Mouse (Mus musculus) bone marrow, adult 2 months (tissue): ENCODE results near the gene Grwd1. TPM values are rescaled to one million over a fixed set of nuclear protein-coding genes. Genes with fewer than 3 reads are reported as not detected.

ENCODE experiments used
- H3K27ac ChIP-seq: fragments of 200-500 bp; 2 replicates; pipeline ENCODE4 v1.5.1; 2012; ENCODE audit warnings: low read depth, mild to moderate bottlenecking, control low read depth, inconsistent platforms, low read length; ENCODE audit not compliant: control insufficient read depth, poor library complexity, insufficient read depth
- H3K4me1 ChIP-seq: fragments of 200-500 bp; 2 replicates; pipeline ENCODE4 v1.6.1; 2011; ENCODE audit warnings: low read length; ENCODE audit not compliant: control insufficient read depth, insufficient read depth
- H3K4me3 ChIP-seq: fragments of 200-500 bp; replicated peaks from 2 replicates; pipeline ENCODE3; 2011; ENCODE audit warnings: mild to moderate bottlenecking, low read depth, low read length, control low read depth; ENCODE audit not compliant: control insufficient read depth
- CTCF ChIP-seq: fragments of 200-500 bp; IDR thresholded peaks from 2 replicates; pipeline ENCODE4 v1.5.1; 2011; ENCODE audit warnings: low read length, control low read depth; ENCODE audit not compliant: control insufficient read depth, insufficient read depth
- POLR2A ChIP-seq: fragments of 200-500 bp; IDR thresholded peaks from 2 replicates; pipeline ENCODE4 v1.6.1; 2011; ENCODE audit warnings: low read depth, mild to moderate bottlenecking, control low read depth, low read length, borderline replicate concordance; ENCODE audit not compliant: control insufficient read depth
- WGBS: fragments of 180-500 bp; shearing (Covaris S2); methylation state at CpG from one replicate; pipeline ENCODE4 v1.1.7; 2018; 5-methylcytosine and 5-hydroxymethylcytosine counted together
- polyA plus RNA-seq: library from polyadenylated mRNA; stranded (reverse); fragments of >200 nt; gene quantifications from 2 replicates; pipeline ENCODE4 v1.2.4, GENCODE M21; 2011; ENCODE audit warnings: low replicate concordance; ENCODE audit not compliant: missing spikeins, insufficient read depth, insufficient read length

Grwd1 gene
- polyA plus RNA-seq, 1 experiment: 13.9 TPM

DNA sequence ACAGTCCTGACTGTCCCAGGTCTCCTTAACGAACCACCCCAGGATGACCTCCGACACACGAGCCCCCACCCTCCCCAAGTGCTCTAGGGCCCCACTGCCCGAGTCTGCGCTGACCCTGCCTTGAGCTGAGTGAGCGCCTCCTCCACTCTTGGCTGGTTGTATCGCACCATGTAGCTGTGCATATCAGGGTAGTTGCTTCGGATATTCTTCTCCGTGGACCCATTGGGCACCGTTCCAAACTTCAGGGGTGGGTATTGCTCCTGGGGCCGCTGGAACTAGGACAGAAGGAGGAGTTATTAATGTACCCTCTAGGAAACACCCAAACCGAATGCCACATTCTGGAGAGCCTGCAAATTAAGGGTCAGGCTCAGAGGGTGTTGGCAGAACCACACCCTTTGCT, 22.3 kb upstream of the Grwd1 start:
- Histone ChIP-seq H3K4me1 (no peaks in the 10 kb centered on the region), H3K27ac (no peak overlapping the region), H3K4me3 (no peak overlapping the region)
- 86% methylated on average over 12 of the region's 12 CpGs for WGBS
- no peak for TF ChIP-seq POLR2A
- TF ChIP-seq CTCF: no peak

DNA sequence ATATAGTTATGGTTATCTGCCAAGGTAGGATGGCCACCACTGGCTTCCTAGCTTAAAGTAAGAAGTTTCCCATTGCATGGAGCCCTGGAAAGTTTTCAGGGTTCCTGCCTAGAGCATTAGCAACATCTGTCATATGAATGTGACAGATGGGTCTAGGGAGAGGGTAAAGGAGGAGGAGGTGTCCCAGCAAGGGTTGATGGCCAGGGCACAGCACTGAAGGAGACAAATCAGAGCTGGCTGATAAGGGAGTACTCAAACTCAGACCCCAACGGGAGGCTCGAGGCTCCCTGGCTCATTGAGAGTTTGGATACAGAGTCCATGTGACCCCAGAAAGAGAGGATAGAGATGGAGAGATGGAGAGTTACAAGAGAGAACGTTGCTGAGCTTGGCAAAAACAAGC, 19.9 kb upstream of the Grwd1 start:
- H3K4me1 ChIP-seq: no peaks in the 10 kb centered on the region
- WGBS: 70% methylated on average over 3 of the region's 3 CpGs
- TF ChIP-seq POLR2A (no peak), CTCF (no peak)
- no peak overlapping the region for H3K27ac ChIP-seq
- H3K4me3 ChIP-seq: no peak overlapping the region

DNA sequence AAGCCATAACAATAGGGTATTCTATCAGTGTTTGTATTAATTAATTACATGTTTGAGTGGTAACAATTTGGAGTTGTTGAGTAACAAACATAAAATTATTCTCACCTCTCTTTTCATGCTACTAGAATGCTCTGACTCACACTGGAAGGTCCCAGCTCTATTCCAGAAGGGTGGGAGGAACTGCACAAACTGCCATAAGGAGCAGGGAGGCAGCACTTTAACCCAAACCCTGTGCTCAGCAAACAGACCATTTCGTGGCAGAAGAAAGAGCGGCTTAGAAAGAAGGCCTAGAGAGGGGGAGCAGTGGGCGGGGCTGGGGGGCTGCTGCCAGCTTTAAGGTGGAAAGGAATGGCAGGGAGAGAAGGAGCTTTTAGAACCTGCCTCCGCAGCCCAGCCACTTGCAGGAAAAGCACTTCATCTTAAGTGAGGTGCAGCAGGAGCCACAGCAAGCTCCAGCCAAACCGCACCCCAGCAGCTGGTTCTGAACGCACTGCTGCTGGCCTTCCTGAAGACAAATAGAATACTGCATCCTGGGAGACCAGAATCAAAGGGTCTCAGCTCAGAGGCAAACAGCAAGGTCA, 17.8 kb upstream of the Grwd1 start:
- TF ChIP-seq CTCF (no peak), POLR2A (no peak)
- WGBS: 48% methylated on average over 6 of the region's 6 CpGs
- H3K27ac ChIP-seq: no peak overlapping the region

DNA sequence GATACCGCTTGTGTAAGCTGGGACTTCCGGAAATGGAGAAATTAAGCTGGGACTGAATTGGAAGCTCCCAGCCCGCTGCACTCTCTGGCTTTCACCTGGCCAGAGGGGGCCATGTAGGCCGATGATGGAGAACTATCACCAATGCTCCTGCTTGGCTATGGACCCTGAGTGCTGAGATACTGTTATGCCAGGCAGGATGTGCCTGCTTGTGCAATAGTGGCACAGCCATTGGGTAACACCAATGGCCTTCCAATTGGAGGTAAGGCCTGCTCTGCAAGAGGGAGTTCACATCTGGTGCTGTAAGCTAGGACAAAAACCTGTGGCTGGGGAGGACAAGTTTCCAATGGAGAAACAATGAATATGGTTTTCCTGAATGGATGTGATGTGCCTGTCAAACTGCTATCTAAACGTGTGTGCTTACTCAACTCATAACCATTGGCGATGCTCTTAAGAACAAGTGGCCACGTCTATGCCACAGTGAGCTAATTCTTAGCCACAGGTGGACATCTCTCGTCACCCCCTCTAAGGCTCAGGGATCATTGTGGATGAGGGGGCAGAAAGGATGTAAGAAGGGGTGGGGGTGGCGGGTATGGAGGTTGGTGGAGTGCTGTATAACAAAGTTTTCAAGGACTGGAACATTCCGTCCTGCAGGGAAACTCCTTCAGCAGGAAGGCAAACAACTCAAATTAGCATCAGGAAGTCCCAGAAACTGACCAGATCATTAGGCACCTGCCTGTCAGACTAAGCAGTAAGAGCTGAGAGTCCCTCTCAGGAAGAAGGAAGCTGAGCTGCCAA, 12.4 kb upstream of the Grwd1 start:
- no peak for TF ChIP-seq CTCF
- no peak for TF ChIP-seq POLR2A
- Histone ChIP-seq H3K4me1 (no peaks in the 10 kb centered on the region; the same call in 1 of the 2 replicates), H3K27ac (no peak overlapping the region), H3K4me3 (no peak overlapping the region)
- WGBS: 67% methylated on average over 10 of the region's 10 CpGs

More for the DNA sequence above, 17.8 kb upstream of the Grwd1 start:
- no peaks in the 10 kb centered on the region for H3K4me1 ChIP-seq
- no peak overlapping the region for H3K4me3 ChIP-seq

DNA sequence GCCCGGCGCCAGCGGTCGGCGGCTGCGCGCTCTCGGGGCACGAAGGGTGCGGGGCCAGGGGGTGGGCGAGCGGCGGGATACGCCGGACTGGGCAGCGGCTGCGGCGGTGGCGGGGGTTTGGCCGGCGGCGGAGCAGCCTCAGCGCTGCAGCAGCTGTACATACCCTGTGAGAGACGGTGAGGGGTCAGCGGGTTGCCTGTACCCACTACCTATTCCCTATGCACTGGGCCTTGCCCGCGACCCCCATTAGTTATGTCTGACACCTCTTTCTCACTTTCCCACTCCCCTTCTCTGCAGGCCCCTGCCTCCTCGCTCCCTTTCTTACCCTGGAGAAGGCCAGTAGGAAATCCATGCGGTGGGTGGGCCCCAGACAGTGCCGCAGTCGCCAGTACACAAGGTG, 3.2 kb upstream of the Grwd1 start:
- Histone ChIP-seq H3K4me3 (no peak overlapping the region), H3K27ac (no peak overlapping the region), H3K4me1 (peaks cover 2% of the 10 kb centered on the region; the same call in 1 of the 2 replicates)
- 11% methylated on average over 23 of the region's 31 CpGs for WGBS
- TF ChIP-seq CTCF (no peak), POLR2A (no peak)

DNA sequence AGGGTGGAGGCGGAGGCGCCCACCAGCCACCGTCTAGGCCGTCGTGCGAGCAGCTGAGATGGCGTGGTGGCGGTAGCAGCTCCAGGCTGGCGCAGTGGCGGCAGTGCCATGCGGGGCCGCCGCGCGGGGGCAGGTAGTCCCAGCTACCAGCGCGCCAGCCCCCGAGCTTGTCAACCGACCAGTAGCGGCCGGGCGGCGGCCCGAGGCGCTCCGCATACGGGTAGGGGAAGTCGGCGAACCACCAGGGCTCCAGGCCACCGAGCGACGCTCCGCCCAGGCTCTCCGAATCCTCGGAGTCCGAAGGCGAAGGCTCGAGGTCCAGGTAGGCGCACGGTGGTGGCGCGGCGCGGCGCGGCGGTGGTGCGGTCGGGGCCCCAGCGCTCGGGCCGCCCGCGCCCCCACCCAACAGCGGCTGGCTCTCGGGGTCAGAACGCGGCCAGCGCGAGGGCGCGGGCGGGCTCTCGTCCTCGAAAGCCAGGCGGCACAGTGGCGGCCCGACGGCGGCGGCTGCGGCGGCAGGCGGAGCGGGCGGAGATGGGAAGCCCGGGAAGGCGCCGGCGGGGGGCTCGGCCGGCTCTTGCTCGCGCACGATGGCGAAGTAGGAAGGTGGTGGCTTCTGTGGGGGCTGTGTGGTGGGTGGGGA, 2.5 kb upstream of the Grwd1 start:
- H3K27ac ChIP-seq: no peak overlapping the region; the same call in 1 of the 2 replicates
- H3K4me1 ChIP-seq: peaks cover 2% of the 10 kb centered on the region; the same call in 1 of the 2 replicates
- no peak overlapping the region for H3K4me3 ChIP-seq
- 6% methylated on average over 86 of the region's 86 CpGs for WGBS
- TF ChIP-seq CTCF: no peak
- TF ChIP-seq POLR2A: no peak

DNA sequence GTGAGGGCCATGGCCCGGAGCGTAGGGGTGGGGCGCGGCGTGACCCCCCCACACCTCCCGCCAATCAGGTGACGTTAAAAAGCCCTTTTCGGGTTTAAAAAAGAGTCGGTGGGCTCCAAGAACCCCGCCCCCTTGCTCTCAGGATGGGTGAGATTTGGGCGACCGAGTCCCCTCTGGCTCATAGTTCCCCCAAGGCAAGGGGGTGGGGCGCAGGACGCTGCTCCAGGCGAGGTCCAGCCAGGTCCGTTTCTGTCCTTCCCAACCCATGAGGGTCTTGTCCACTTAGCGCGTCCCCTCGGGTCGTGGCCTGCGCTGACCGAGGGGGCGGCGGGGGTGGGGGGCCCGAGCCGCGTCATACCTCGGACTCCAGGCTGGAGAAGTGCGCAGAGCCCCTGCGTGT, 1.7 kb upstream of the Grwd1 start:
- H3K4me3 ChIP-seq: no peak overlapping the region

DNA sequence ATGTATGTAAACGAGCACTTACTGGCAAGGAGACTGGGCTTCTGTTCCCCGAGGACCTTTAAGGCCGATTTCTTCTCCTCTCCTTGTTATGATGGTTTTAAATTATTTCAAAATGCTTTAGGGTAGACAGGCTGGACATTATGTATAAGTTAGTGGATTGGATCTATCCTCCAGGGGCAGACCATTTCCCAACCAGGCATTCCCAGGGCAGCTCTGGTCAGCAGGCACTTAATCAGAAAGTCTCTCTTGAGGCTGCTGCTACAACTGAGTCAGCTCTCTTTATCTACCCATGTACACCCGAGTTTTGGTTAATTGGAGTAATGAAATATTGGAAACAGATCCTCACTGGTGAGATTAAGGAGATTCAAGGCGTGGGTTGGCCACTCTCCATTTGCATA, 383 bp upstream of the Grwd1 start:
- no peak overlapping the region for H3K4me3 ChIP-seq
- TF ChIP-seq POLR2A: no peak
- H3K4me1 ChIP-seq: peaks cover 2% of the 10 kb centered on the region; the same call in 1 of the 2 replicates
- WGBS: 15% methylated on average over 5 of the region's 5 CpGs
- no peak overlapping the region for H3K27ac ChIP-seq

More for the DNA sequence above, 1.7 kb upstream of the Grwd1 start:
- 14% methylated on average over 30 of the region's 30 CpGs for WGBS
- TF ChIP-seq POLR2A (no peak), CTCF (no peak)
- H3K4me1 ChIP-seq: peaks cover 2% of the 10 kb centered on the region; the same call in 1 of the 2 replicates
- H3K27ac ChIP-seq: no peak overlapping the region
